Mouse (Mus musculus) liver, embryonic 14.5 days (tissue): ENCODE measurements around the gene Odf3l1. TPM values are rescaled to one million over a fixed set of nuclear protein-coding genes. Genes with fewer than 3 reads are reported as not detected.

Source experiments
- ATAC-seq: fragments of 200-750 bp; cut with Nextera tagmentation; 2 replicates; pipeline ENCODE4 v1.8.0; 2017; ENCODE audit warnings: moderate number of reproducible peaks, mild to moderate bottlenecking, moderate library complexity; ENCODE audit not compliant: insufficient read depth
- DNase-seq, 3 experiments: peaks; one replicate each; pipeline ENCODE4 v3.0.0-alpha.2; 2012 to 2013; ENCODE audit warnings: low read depth in 3 of 3, low spot score in 3 of 3
- H3K27ac ChIP-seq: fragments of 300-500 bp; sonication (generic); 2 replicates; pipeline ENCODE4 v1.5.1; 2014; ENCODE audit warnings: moderate library complexity, mild to moderate bottlenecking, control low read depth, inconsistent platforms
- H3K27me3 ChIP-seq: fragments of 300-500 bp; sonication (generic); 2 replicates; pipeline ENCODE4 v1.6.1; 2014; ENCODE audit warnings: mild to moderate bottlenecking, low read length, moderate library complexity; ENCODE audit not compliant: control insufficient read depth, insufficient read depth
- H3K36me3 ChIP-seq: fragments of 300-500 bp; sonication (generic); replicated peaks from 2 replicates; pipeline ENCODE4 v1.6.1; 2014; ENCODE audit warnings: low read depth; ENCODE audit not compliant: control insufficient read depth, insufficient read depth
- H3K4me1 ChIP-seq, 2 experiments: fragments of 200-500 bp in 1 of 2; fragments of 300-500 bp in 1 of 2; sonication (generic) in 1 of 2; replicated peaks; 2 replicates each; pipeline ENCODE4 v1.6.1; 2012 to 2014; ENCODE audit warnings: antibody characterized with exemption in 1 of 2, inconsistent platforms in 1 of 2, low read length in 1 of 2; ENCODE audit not compliant: control insufficient read depth in 2 of 2, insufficient read depth in 2 of 2
- H3K4me2 ChIP-seq: fragments of 300-500 bp; sonication (generic); 2 replicates; pipeline ENCODE4 v1.6.1; 2014; ENCODE audit warnings: low read depth, mild to moderate bottlenecking, control low read depth, moderate library complexity
- H3K4me3 ChIP-seq, 2 experiments: fragments of 200-500 bp in 1 of 2; fragments of 300-500 bp in 1 of 2; sonication (generic) in 1 of 2; 2 replicates each; pipeline ENCODE4 v1.5.1; 2012 to 2014; ENCODE audit warnings: low read depth in 2 of 2, low read length in 2 of 2, mild to moderate bottlenecking in 2 of 2, control low read depth in 1 of 2, inconsistent platforms in 1 of 2, moderate library complexity in 1 of 2; ENCODE audit not compliant: insufficient read depth in 1 of 2
- H3K9ac ChIP-seq: fragments of 300-500 bp; sonication (generic); replicated peaks from 2 replicates; pipeline ENCODE4 v1.6.1; 2014; ENCODE audit warnings: mild to moderate bottlenecking, control low read depth, moderate library complexity
- H3K9me3 ChIP-seq: fragments of 300-500 bp; sonication (generic); 2 replicates; pipeline ENCODE4 v1.6.1; 2016; ENCODE audit warnings: low read length, mixed read lengths; ENCODE audit not compliant: control insufficient read depth
- CTCF ChIP-seq: IDR thresholded peaks from 2 replicates; pipeline ENCODE4 v1.5.1; 2016; ENCODE audit warnings: antibody characterized with exemption, low read depth, control low read depth
- EP300 ChIP-seq: IDR thresholded peaks from 2 replicates; pipeline ENCODE4 v1.6.1; 2016; ENCODE audit warnings: antibody characterized with exemption, low read depth
- WGBS: fragments of 180-500 bp; shearing (Covaris S2); extraction: QIAGEN DNeasy Blood & Tissue Kit; methylation state at CpG from one replicate; pipeline ENCODE4 v1.1.7; 2014; ENCODE audit not compliant: insufficient replicate concordance; 5-methylcytosine and 5-hydroxymethylcytosine counted together
- polyA plus RNA-seq, 2 experiments: library from polyadenylated mRNA; depleted of rRNA in 1 of 2; stranded (reverse) in 1 of 2; unstranded in 1 of 2; fragments of >200 nt; fragmentation: Nextera tagmentation in 1 of 2; extraction: Ambion mirVana in 1 of 2; gene quantifications; 2 replicates each; pipeline versions ENCODE4 v1.2.1 to v1.2.3; 2012 to 2014

Gene Odf3l1
- polyA plus RNA-seq, 2 experiments: not detected

GRCm38 (mm10) chr9:56882818-56883217 is 18.3 kb upstream of the Odf3l1 start:
- Histone ChIP-seq H3K4me3 (no peak overlapping the region), H3K36me3 (no peaks in the 10 kb centered on the region), H3K27me3 (no peaks in the 10 kb centered on the region), H3K9me3 (no peaks in the 10 kb centered on the region), H3K9ac (no peak overlapping the region), H3K4me2 (no peak overlapping the region), H3K4me1 (no peaks in the 10 kb centered on the region), H3K27ac (no peak overlapping the region)
- 41% methylated on average over 12 of the region's 12 CpGs for WGBS
- no peak for DNase-seq
- TF ChIP-seq EP300: no peak
- TF ChIP-seq CTCF: no peak
- ATAC-seq: no peak

GRCm38 (mm10) chr9:56882283-56882682 is 17.8 kb upstream of the Odf3l1 start:
- H3K9ac ChIP-seq: no peak overlapping the region
- H3K9me3 ChIP-seq: no peaks in the 10 kb centered on the region
- H3K27me3 ChIP-seq: no peaks in the 10 kb centered on the region
- 53% methylated on average over 4 of the region's 4 CpGs for WGBS
- no peak for ATAC-seq
- no peak overlapping the region for H3K27ac ChIP-seq
- no peaks in the 10 kb centered on the region for H3K4me1 ChIP-seq
- no peak overlapping the region for H3K4me3 ChIP-seq
- no peaks in the 10 kb centered on the region for H3K36me3 ChIP-seq
- TF ChIP-seq CTCF (no peak), EP300 (no peak)
- H3K4me2 ChIP-seq: no peak overlapping the region
- no peak for DNase-seq

GRCm38 (mm10) chr9:56881539-56882082 is 17.1 kb upstream of the Odf3l1 start:
- DNase-seq: no peak
- no peak overlapping the region for H3K9ac ChIP-seq
- 59% methylated on average over 3 of the region's 3 CpGs for WGBS
- no peak overlapping the region for H3K27ac ChIP-seq
- no peak overlapping the region for H3K4me2 ChIP-seq
- H3K4me3 ChIP-seq: no peak overlapping the region
- no peaks in the 10 kb centered on the region for H3K27me3 ChIP-seq
- H3K9me3 ChIP-seq: no peaks in the 10 kb centered on the region
- ATAC-seq: no peak
- no peak for TF ChIP-seq EP300
- TF ChIP-seq CTCF: no peak
- no peaks in the 10 kb centered on the region for H3K4me1 ChIP-seq
- no peaks in the 10 kb centered on the region for H3K36me3 ChIP-seq

GRCm38 (mm10) chr9:56880790-56881189 is 16.3 kb upstream of the Odf3l1 start:
- H3K9ac ChIP-seq: no peak overlapping the region
- WGBS: 50% methylated on average over 9 of the region's 9 CpGs
- H3K9me3 ChIP-seq: no peaks in the 10 kb centered on the region
- H3K27me3 ChIP-seq: no peaks in the 10 kb centered on the region
- TF ChIP-seq EP300: no peak
- no peak for TF ChIP-seq CTCF
- DNase-seq: no peak
- H3K4me2 ChIP-seq: no peak overlapping the region
- no peaks in the 10 kb centered on the region for H3K36me3 ChIP-seq
- no peak for ATAC-seq
- H3K27ac ChIP-seq: no peak overlapping the region
- no peak overlapping the region for H3K4me3 ChIP-seq
- no peaks in the 10 kb centered on the region for H3K4me1 ChIP-seq

- TF ChIP-seq EP300: no peak
- no peak for TF ChIP-seq CTCF
- no peak for DNase-seq
- Histone ChIP-seq H3K4me1 (no peaks in the 10 kb centered on the region), H3K36me3 (no peaks in the 10 kb centered on the region), H3K4me3 (no peak overlapping the region), H3K9me3 (no peaks in the 10 kb centered on the region), H3K4me2 (no peak overlapping the region), H3K27me3 (no peaks in the 10 kb centered on the region), H3K27ac (no peak overlapping the region), H3K9ac (no peak overlapping the region)
- WGBS: 55% methylated on average over 5 of the region's 5 CpGs
- ATAC-seq: no peak
Measured at GRCm38 (mm10) chr9:56877284-56877683, 12.8 kb upstream of the Odf3l1 start.
